Mouse (Mus musculus): ENCODE results near the gene Prpf4b.
"Not testable (repeated sequence)": the region's sequence is repeated elsewhere in the genome, so short reads cannot be mapped to it uniquely, and the experiment has no call there.

Prpf4b gene

GRCm38 (mm10) chr13:34934931-34935644 is 60.0 kb downstream of the Prpf4b start:
- DNase-seq (ENCODE audit: extremely low spot score, low read depth, low spot score): no peak

- no peak for DNase-seq (ENCODE audit: extremely low spot score, low read depth, low spot score)
These were observed 67.3 kb downstream of the Prpf4b start for GRCm38 (mm10) chr13:34942370-34942769.

- not testable (repeated sequence) for DNase-seq (ENCODE audit: extremely low spot score, low read depth, low spot score)
These were observed 76.3 kb downstream of the Prpf4b start for GRCm38 (mm10) chr13:34951437-34951836.

Data from hindlimb bud, embryonic 11.5 days (tissue).